Mouse (Mus musculus): ENCODE results near the gene Prkch. TPM values are rescaled to one million over a fixed set of nuclear protein-coding genes. Genes with fewer than 3 reads are reported as not detected.
A peak's percentile ranks its signal among the peaks of the same experiment; 100 is the strongest.

Gene Prkch
- total and polyA plus RNA-seq, 2 experiments from 2014 or later = 9.9 to 16.2 TPM

DNA sequence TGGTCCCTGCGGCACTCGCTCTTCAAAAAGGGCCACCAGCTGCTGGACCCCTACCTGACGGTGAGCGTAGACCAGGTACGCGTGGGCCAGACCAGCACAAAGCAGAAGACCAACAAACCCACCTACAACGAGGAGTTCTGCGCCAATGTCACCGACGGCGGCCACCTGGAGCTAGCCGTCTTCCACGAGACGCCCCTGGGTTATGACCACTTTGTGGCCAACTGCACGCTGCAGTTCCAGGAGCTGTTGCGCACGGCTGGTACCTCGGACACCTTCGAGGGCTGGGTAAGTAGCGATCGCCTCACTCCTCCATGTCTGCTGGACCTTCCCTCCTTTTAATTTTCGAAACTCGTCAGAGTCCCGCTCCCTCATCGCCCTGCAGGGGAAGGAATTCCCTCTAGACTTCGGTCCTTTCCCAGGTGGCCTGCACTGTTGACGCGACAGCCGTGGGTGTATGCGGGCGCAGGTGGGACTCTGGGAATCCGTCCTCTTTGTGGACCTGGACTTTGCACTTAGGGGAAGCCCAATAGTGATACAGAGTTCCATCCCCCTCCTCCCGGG is 725 bp downstream of the Prkch start:
- 1% methylated on average over 33 of the region's 33 CpGs for WGBS
- Histone ChIP-seq H3K27ac (ENCODE audit: low read depth, low read length) (no peak overlapping the region), H3K9ac (replicated peaks; ENCODE audit: low read length, poor library complexity, severe bottlenecking) (peak overlapping the region; percentile 67)

DNA sequence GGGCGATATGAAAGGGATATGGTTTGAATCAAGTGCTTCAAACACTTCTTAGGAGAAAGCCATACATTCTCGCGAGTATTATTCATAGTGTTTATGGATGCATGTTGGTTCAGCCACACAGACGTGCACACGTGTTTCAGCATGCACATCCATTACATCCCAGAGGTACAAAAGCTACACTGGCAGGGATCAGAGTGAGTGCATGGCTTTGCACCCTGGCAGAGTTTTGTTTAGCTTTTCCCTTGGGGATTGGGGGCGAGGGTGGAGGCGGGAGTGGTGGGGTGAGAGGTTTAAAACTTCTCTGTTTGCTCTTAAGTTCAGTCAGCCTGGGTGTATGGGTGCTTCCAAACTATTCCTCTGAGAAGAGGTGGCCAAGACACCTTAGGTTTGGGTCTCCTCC is 1.3 kb downstream of the Prkch start:
- Histone ChIP-seq H3K9ac (replicated peaks; ENCODE audit: low read length, poor library complexity, severe bottlenecking) (no peak overlapping the region), H3K9me3 (ENCODE audit: low read length) (no peaks in the 10 kb centered on the region), H3K36me3 (ENCODE audit: insufficient read depth, low read length) (no peaks in the 10 kb centered on the region), H3K4me3 (ENCODE audit: low read depth, low read length) (peak overlapping the region; percentile 68), H3K4me2 (ENCODE audit: low read depth, low read length, poor library complexity, severe bottlenecking) (peak overlapping the region; percentile 88), H3K27me3 (ENCODE audit: insufficient read depth, low read length) (no peaks in the 10 kb centered on the region), H3K4me1 (ENCODE audit: insufficient read depth, low read length) (peaks cover 6% of the 10 kb centered on the region; the same call in 1 of the 2 replicates), H3K27ac (ENCODE audit: low read depth, low read length) (no peak overlapping the region)
- no peak for DNase-seq (ENCODE audit: low spot score)
- WGBS = 4% methylated on average over 7 of the region's 7 CpGs
- ATAC-seq (ENCODE audit: low FRiP score) = no peak
- no peak for TF ChIP-seq CTCF (IDR thresholded peaks at IDR 0.05)

More for the DNA sequence above, 725 bp downstream of the Prkch start:
- H3K4me3 ChIP-seq (ENCODE audit: low read depth, low read length) = peak overlapping the region; percentile 68
- no peaks in the 10 kb centered on the region for H3K36me3 ChIP-seq (ENCODE audit: insufficient read depth, low read length)
- no peak for DNase-seq (ENCODE audit: low spot score)
- H3K4me1 ChIP-seq (ENCODE audit: insufficient read depth, low read length) = peaks cover 6% of the 10 kb centered on the region; the same call in 1 of the 2 replicates
- no peaks in the 10 kb centered on the region for H3K9me3 ChIP-seq (ENCODE audit: low read length)
- peak; percentile 36; the same call in 1 of the 2 replicates for ATAC-seq (ENCODE audit: low FRiP score)
- no peaks in the 10 kb centered on the region for H3K27me3 ChIP-seq (ENCODE audit: insufficient read depth, low read length)
- TF ChIP-seq CTCF (IDR thresholded peaks at IDR 0.05) = no peak
- peak overlapping the region; percentile 88 for H3K4me2 ChIP-seq (ENCODE audit: low read depth, low read length, poor library complexity, severe bottlenecking)

DNA sequence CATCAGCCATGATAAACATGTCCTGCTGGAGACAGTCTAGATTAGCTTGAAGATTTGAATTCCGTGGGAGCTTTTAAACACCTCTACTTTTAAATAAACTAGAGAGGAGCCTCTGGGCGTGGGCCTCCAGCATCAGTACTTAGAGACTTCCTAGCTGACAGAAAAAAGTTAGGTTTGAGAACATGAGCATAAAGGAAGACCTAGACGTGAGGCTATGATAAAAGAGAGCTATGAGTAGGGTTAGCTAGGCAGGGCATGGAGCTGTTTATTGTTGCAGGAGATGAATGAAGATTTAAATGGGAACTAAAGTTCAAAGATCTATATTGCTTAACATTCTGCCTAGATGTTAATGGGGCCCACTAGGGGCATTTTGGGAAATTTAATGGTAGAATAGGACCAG is 2.7 kb downstream of the Prkch start:
- H3K4me2 ChIP-seq (ENCODE audit: low read depth, low read length, poor library complexity, severe bottlenecking) = no peak overlapping the region
- DNase-seq (ENCODE audit: low spot score) (no peak), ATAC-seq (ENCODE audit: low FRiP score) (no peak)

DNA sequence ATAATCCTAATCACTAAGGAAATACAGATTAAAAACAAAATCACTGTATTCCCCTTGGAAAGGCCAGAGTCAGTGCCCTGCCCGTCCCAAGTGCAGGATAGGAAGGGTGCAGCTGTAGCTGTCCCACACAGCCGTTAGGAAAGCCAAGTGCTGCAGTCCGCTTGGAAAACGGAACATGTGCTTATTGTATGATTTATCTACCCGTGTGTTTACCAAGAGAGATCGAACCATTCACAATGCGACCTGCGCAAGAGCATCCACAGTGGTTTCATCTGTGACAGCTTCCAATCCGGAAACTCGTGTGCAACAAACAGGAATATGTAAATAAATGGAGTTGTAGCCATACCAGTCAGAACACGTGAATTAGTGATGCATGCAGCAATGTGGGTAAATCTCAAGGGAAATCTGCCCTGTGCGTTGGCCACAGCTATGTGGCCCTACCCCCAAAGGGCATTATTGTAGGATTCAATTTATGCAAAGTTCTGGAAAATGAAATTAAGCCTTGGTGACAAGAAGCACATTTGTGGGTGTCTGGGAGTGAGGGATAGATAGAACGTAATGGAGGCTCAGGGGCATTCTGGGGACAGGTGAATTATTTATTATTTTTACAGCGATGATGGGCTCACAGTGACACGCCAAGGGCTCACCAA is 6.2 kb downstream of the Prkch start:
- Histone ChIP-seq H3K36me3 (ENCODE audit: insufficient read depth, low read length) (no peaks in the 10 kb centered on the region), H3K4me3 (ENCODE audit: low read depth, low read length) (no peak overlapping the region), H3K9me3 (ENCODE audit: low read length) (no peaks in the 10 kb centered on the region), H3K27ac (ENCODE audit: low read depth, low read length) (no peak overlapping the region), H3K4me2 (ENCODE audit: low read depth, low read length, poor library complexity, severe bottlenecking) (no peak overlapping the region), H3K9ac (replicated peaks; ENCODE audit: low read length, poor library complexity, severe bottlenecking) (no peak overlapping the region), H3K27me3 (ENCODE audit: insufficient read depth, low read length) (no peaks in the 10 kb centered on the region), H3K4me1 (ENCODE audit: insufficient read depth, low read length) (peaks cover 6% of the 10 kb centered on the region; the same call in 1 of the 2 replicates)
- WGBS = 77% methylated on average over 15 of the region's 15 CpGs
- DNase-seq (ENCODE audit: low spot score) (no peak), ATAC-seq (ENCODE audit: low FRiP score) (no peak)
- TF ChIP-seq CTCF (IDR thresholded peaks at IDR 0.05) = no peak

More for the DNA sequence above, 2.7 kb downstream of the Prkch start:
- Histone ChIP-seq H3K4me1 (ENCODE audit: insufficient read depth, low read length) (peaks cover 6% of the 10 kb centered on the region; the same call in 1 of the 2 replicates), H3K4me3 (ENCODE audit: low read depth, low read length) (no peak overlapping the region), H3K9me3 (ENCODE audit: low read length) (no peaks in the 10 kb centered on the region), H3K27ac (ENCODE audit: low read depth, low read length) (no peak overlapping the region), H3K36me3 (ENCODE audit: insufficient read depth, low read length) (no peaks in the 10 kb centered on the region), H3K9ac (replicated peaks; ENCODE audit: low read length, poor library complexity, severe bottlenecking) (no peak overlapping the region), H3K27me3 (ENCODE audit: insufficient read depth, low read length) (no peaks in the 10 kb centered on the region)
- no peak for TF ChIP-seq CTCF (IDR thresholded peaks at IDR 0.05)
- 65% methylated on average over 3 of the region's 3 CpGs for WGBS

DNA sequence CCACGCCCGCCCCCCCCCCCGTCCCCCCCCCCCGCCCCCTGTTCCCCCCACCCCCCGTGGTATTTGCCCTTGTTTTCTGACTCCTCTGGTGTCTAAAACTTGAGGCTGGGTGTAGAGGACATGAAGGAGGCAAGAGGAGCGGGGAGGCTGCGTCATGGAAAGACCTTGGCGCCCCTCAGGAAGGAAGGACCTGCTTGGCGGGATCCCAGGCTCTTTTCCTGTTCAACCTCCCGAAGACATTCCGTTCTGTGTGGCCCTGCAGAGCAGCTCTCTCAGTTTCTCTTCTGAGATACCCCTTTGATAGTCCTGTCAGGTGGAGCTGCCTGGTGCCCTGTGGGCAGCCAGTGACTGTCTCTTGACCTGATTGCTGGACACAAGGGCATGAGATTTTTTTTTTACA is 7.0 kb downstream of the Prkch start:
- Histone ChIP-seq H3K4me3 (ENCODE audit: low read depth, low read length) (no peak overlapping the region), H3K4me2 (ENCODE audit: low read depth, low read length, poor library complexity, severe bottlenecking) (no peak overlapping the region), H3K4me1 (ENCODE audit: insufficient read depth, low read length) (no peaks in the 10 kb centered on the region), H3K27ac (ENCODE audit: low read depth, low read length) (no peak overlapping the region), H3K36me3 (ENCODE audit: insufficient read depth, low read length) (no peaks in the 10 kb centered on the region), H3K9me3 (ENCODE audit: low read length) (no peaks in the 10 kb centered on the region), H3K27me3 (ENCODE audit: insufficient read depth, low read length) (no peaks in the 10 kb centered on the region), H3K9ac (replicated peaks; ENCODE audit: low read length, poor library complexity, severe bottlenecking) (no peak overlapping the region)
- no peak for ATAC-seq (ENCODE audit: low FRiP score)
- DNase-seq (ENCODE audit: low spot score) = no peak
- no peak for TF ChIP-seq CTCF (IDR thresholded peaks at IDR 0.05)
- WGBS = 75% methylated on average over 6 of the region's 11 CpGs

DNA sequence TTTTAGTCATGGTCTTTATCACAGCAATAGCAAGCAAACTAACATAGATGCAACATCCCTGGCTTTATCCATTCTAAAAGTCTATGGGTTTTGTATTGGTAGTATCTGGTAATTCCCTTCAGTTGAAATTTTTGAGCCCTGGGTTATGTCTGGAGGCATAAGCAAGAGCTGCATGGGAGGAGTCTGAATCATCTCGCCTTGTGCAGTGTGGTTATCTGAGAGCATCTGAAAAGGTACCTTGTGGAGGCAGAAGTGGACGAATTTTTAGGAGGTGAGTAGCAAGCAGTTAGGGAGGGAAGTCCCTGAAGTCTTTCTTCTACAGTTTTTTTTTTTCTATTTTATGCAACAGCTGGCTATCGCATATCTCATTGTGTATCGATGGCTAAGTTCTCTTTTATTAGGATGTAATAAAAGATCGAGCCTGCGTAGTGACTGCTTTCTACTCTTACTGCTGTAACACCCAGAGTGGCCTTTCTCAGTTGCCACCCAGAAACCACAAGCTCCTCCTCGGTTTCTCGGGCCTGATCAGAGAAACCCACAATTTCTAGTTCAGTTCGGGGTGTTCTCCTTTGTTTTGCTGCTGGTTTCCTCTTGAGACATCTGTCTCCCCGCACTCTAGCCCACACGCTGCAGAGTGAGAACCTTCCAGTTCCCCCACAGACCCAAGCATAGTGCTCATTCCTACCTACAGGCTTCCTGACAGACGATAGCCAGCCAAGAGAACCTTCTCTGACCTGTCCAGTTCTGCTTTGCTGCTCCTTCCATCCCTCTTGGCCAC is 8.6 kb downstream of the Prkch start:
- H3K9me3 ChIP-seq (ENCODE audit: low read length) = no peaks in the 10 kb centered on the region
- WGBS = 88% methylated on average over 12 of the region's 12 CpGs

More for the DNA sequence above, 8.6 kb downstream of the Prkch start:
- DNase-seq (ENCODE audit: low spot score) = no peak
- no peak for TF ChIP-seq CTCF (IDR thresholded peaks at IDR 0.05)
- Histone ChIP-seq H3K4me3 (ENCODE audit: low read depth, low read length) (no peak overlapping the region), H3K4me2 (ENCODE audit: low read depth, low read length, poor library complexity, severe bottlenecking) (no peak overlapping the region), H3K4me1 (ENCODE audit: insufficient read depth, low read length) (no peaks in the 10 kb centered on the region), H3K27ac (ENCODE audit: low read depth, low read length) (no peak overlapping the region), H3K27me3 (ENCODE audit: insufficient read depth, low read length) (no peaks in the 10 kb centered on the region), H3K9ac (replicated peaks; ENCODE audit: low read length, poor library complexity, severe bottlenecking) (no peak overlapping the region), H3K36me3 (ENCODE audit: insufficient read depth, low read length) (no peaks in the 10 kb centered on the region)
- no peak for ATAC-seq (ENCODE audit: low FRiP score)

Measured in midbrain, postnatal 0 days (tissue).